Mouse (Mus musculus): ENCODE data around the gene Olfr1474. TPM values are rescaled to one million over a fixed set of nuclear protein-coding genes. Genes with fewer than 3 reads are reported as not detected.
"Not testable (repeated sequence)": the region's sequence is repeated elsewhere in the genome, so short reads cannot be mapped to it uniquely, and the experiment has no call there.

Gene Olfr1474
- polyA plus RNA-seq (2016; fragmentation: Nextera tagmentation; extraction: Ambion mirVana): not detected in 2 replicates

DNA sequence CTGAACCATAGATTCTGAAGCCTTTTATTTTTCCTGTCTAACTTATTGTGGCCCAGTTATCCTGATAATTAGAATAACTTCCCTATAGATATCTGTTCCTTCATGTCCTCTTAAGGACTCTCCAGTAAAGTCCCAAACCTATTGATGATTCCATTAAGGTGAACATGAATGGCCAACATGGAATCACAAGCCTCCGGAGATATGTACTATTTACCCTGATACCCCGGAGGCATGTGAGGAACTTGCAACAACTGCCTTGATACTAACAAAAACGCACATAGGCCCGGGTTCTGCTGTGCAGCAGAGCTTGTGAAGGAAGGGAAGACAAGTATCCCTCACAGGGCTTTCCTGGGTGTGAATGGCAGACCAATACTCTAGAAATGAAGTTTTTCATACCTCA lies at the start of gene Olfr1474:
TSS of gene Olfr1474 (plus strand) at position 301 of the 400 bp plus-strand sequence.
- H3K36me3 ChIP-seq; ATAC-seq (ENCODE audit: insufficient number of reproducible peaks, low FRiP score); H3K4me3 ChIP-seq; H3K4me2 ChIP-seq; H3K27me3 ChIP-seq (replicated peaks); H3K27ac ChIP-seq (ENCODE audit: poor library complexity, severe bottlenecking); H3K9me3 ChIP-seq (replicated peaks); H3K4me1 ChIP-seq (replicated peaks); H3K9ac ChIP-seq: not testable (repeated sequence)
- 67% methylated on average over 4 of the region's 4 CpGs for WGBS

DNA sequence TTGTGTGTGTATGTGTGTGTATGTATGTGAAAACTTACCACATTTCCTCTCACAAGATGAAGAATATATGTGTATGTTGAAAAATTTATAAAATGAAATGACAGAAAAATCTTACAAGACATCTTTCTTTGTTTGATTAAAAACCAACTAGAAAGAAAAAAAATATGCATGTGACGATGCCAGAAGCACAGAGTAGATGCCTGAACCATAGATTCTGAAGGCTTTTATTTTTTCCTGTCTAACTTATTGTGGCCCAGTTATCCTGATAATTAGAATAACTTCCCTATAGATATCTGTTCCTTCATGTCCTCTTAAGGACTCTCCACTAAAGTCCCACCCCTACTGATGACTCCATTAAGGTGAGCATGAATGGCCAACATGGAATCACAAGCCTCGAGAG lies 26.3 kb upstream of the Olfr1474 start, which contains the start of gene Olfr1471:
TSS of gene Olfr1471 (plus strand) at position 301 of the 400 bp plus-strand sequence.
- WGBS: 52% methylated on average over 2 of the region's 2 CpGs
- H3K27ac ChIP-seq (ENCODE audit: poor library complexity, severe bottlenecking); H3K36me3 ChIP-seq; H3K27me3 ChIP-seq (replicated peaks); ATAC-seq (ENCODE audit: insufficient number of reproducible peaks, low FRiP score); H3K4me3 ChIP-seq; H3K9ac ChIP-seq; H3K4me2 ChIP-seq; H3K9me3 ChIP-seq (replicated peaks); H3K4me1 ChIP-seq (replicated peaks): not testable (repeated sequence)

DNA sequence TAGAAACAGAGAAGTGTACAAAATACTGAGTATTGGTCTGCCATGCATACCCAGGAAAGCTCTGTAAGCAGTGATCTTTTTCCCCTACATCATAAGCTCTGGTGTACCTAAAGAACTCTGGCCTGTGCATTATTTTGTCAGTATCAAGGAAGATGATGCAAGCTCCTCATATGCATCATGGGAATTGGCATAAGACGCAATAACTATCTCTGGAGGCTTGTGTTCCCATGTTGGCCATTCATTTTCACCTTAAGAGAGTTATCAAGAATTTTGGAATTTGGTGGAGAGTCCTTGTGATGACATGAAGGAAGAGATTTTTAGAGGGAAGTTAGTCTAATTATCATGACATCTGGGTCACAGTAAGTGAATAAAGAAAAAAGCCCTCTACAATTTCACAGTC lies 13.4 kb upstream of the Olfr1474 start, which contains the start of gene Olfr1472:
TSS of gene Olfr1472 (minus strand) at position 101 of the 400 bp plus-strand sequence.
- Histone ChIP-seq H3K4me2 (no peak within 1 kb of the TSS), H3K27me3 (replicated peaks) (no peaks in the 10 kb centered on the region), H3K27ac (ENCODE audit: poor library complexity, severe bottlenecking) (no peak within 1 kb of the TSS), H3K9me3 (replicated peaks) (peaks cover 22% of the 10 kb centered on the region; the same call in 1 of the 2 replicates), H3K9ac (no peak within 1 kb of the TSS), H3K36me3 (no peaks in the 10 kb centered on the region), H3K4me1 (replicated peaks) (no peaks in the 10 kb centered on the region), H3K4me3 (no peak within 1 kb of the TSS)
- WGBS: 65% methylated on average over 1 of the region's 1 CpGs
- no peak for ATAC-seq (ENCODE audit: insufficient number of reproducible peaks, low FRiP score)

DNA sequence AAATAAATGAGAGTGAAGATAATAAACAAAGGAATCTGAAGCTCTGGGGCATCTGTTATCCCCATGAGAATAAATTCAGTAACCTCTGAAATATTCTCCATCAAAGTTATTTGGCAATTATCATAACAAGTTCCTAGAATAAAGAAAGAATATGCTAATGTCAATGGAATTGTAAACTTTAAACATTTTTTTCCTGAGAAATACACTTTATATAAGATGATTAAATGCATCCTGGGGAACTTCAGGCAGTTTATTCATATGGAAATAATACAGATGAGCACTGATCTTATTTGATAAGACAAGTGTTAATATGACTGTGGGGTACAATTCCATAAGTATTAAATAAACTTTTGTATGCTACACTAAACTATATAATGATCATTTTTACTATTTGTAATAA lies 10.7 kb downstream of the Olfr1474 start, which contains the start of gene Olfr1475:
TSS of gene Olfr1475 (minus strand) at position 101 of the 400 bp plus-strand sequence.
- no peak within 1 kb of the TSS for H3K9ac ChIP-seq
- no peak for ATAC-seq (ENCODE audit: insufficient number of reproducible peaks, low FRiP score)
- H3K9me3 ChIP-seq (replicated peaks): no peaks in the 10 kb centered on the region
- H3K27ac ChIP-seq (ENCODE audit: poor library complexity, severe bottlenecking): no peak within 1 kb of the TSS
- no peaks in the 10 kb centered on the region for H3K4me1 ChIP-seq (replicated peaks)
- no peak within 1 kb of the TSS for H3K4me2 ChIP-seq
- no peaks in the 10 kb centered on the region for H3K36me3 ChIP-seq
- H3K4me3 ChIP-seq: no peak within 1 kb of the TSS
- no peaks in the 10 kb centered on the region for H3K27me3 ChIP-seq (replicated peaks)

DNA sequence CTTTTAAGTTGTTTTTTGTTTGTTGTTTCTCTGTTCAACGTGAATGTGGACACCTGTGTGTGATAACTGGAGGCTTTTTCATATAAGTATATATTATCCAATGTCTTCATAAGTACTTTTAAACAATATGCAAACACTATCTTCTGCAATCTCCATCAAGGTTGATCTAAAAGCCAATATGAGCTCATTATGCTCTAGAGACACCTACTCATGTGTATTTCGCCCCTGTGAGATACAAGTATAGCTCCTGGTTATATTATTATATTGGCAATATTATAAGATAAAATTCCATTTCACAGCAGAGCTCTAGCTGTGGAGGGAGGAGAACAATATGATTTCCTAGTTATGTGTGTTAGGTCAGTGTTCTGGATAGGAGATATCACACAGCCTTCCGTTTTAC lies 30.9 kb downstream of the Olfr1474 start, which contains the start of gene Olfr1477:
TSS of gene Olfr1477 (plus strand) at position 301 of the 400 bp plus-strand sequence.
- Histone ChIP-seq H3K9me3 (replicated peaks) (peaks cover 16% of the 10 kb centered on the region), H3K27me3 (replicated peaks) (no peaks in the 10 kb centered on the region), H3K4me2 (no peak within 1 kb of the TSS), H3K36me3 (no peaks in the 10 kb centered on the region), H3K27ac (ENCODE audit: poor library complexity, severe bottlenecking) (no peak within 1 kb of the TSS), H3K4me1 (replicated peaks) (no peaks in the 10 kb centered on the region), H3K4me3 (no peak within 1 kb of the TSS), H3K9ac (no peak within 1 kb of the TSS)
- 68% methylated on average over 3 of the region's 3 CpGs for WGBS
- no peak for ATAC-seq (ENCODE audit: insufficient number of reproducible peaks, low FRiP score)

Other genes with a start within 250 kb of the Olfr1474 start
- not detected in 2 replicates for gene Olfr1463, start 238.2 kb upstream of the Olfr1474 start, polyA plus RNA-seq (2016; fragmentation: Nextera tagmentation; extraction: Ambion mirVana)
- not detected in 2 replicates for gene Olfr1465, start 154.0 kb upstream of the Olfr1474 start, polyA plus RNA-seq (2016; fragmentation: Nextera tagmentation; extraction: Ambion mirVana)
- not detected in 2 replicates for gene Olfr1466, start 130.7 kb upstream of the Olfr1474 start, polyA plus RNA-seq (2016; fragmentation: Nextera tagmentation; extraction: Ambion mirVana)
- not detected in 2 replicates for gene Olfr1467, start 107.3 kb upstream of the Olfr1474 start, polyA plus RNA-seq (2016; fragmentation: Nextera tagmentation; extraction: Ambion mirVana)
- not detected in 2 replicates for gene Olfr1469, start 61.7 kb upstream of the Olfr1474 start, polyA plus RNA-seq (2016; fragmentation: Nextera tagmentation; extraction: Ambion mirVana)
- not detected in 2 replicates for gene Olfr1471, start 26.2 kb upstream of the Olfr1474 start, polyA plus RNA-seq (2016; fragmentation: Nextera tagmentation; extraction: Ambion mirVana)
- gene Olfr1472, start 13.5 kb upstream of the Olfr1474 start, polyA plus RNA-seq (2016; fragmentation: Nextera tagmentation; extraction: Ambion mirVana): not detected in 2 replicates
- not detected in 2 replicates for gene Olfr1475, start 10.6 kb downstream of the Olfr1474 start, polyA plus RNA-seq (2016; fragmentation: Nextera tagmentation; extraction: Ambion mirVana)
- not detected in 2 replicates for gene Olfr1477, start 31.0 kb downstream of the Olfr1474 start, polyA plus RNA-seq (2016; fragmentation: Nextera tagmentation; extraction: Ambion mirVana)
- gene Olfr1480, start 58.3 kb downstream of the Olfr1474 start, polyA plus RNA-seq (2016; fragmentation: Nextera tagmentation; extraction: Ambion mirVana): not detected in 2 replicates
- gene Olfr1484, start 113.9 kb downstream of the Olfr1474 start, polyA plus RNA-seq (2016; fragmentation: Nextera tagmentation; extraction: Ambion mirVana): not detected in 2 replicates
- gene Olfr1487, start 147.8 kb downstream of the Olfr1474 start, polyA plus RNA-seq (2016; fragmentation: Nextera tagmentation; extraction: Ambion mirVana): not detected in 2 replicates
- gene Olfr1489, start 162.1 kb downstream of the Olfr1474 start, polyA plus RNA-seq (2016; fragmentation: Nextera tagmentation; extraction: Ambion mirVana): not detected in 2 replicates
- gene Olfr1490, start 181.5 kb downstream of the Olfr1474 start, polyA plus RNA-seq (2016; fragmentation: Nextera tagmentation; extraction: Ambion mirVana): not detected in 2 replicates
- not detected in 2 replicates for gene Olfr1491, start 227.7 kb downstream of the Olfr1474 start, polyA plus RNA-seq (2016; fragmentation: Nextera tagmentation; extraction: Ambion mirVana)

All from heart, embryonic 12.5 days (tissue).